Mouse (Mus musculus) thymus, postnatal 14 days (tissue): ENCODE measurements around the gene Thada.

ENCODE experiments used
- DNase-seq: peaks from one replicate; pipeline ENCODE4 v3.0.0; 2021

Thada gene

GRCm38 (mm10) chr17:84182311-84183271 lies 283.4 kb downstream of the Thada start:
- DNase-seq: peak; percentile 66

- DNase-seq: peak; percentile 82
These were observed 284.3 kb downstream of the Thada start for GRCm38 (mm10) chr17:84181502-84182310.

- DNase-seq: peak; percentile 94
These were observed 285.1 kb downstream of the Thada start for GRCm38 (mm10) chr17:84180715-84181501.

- DNase-seq: no peak
These were observed 286.0 kb downstream of the Thada start for GRCm38 (mm10) chr17:84179973-84180365.

GRCm38 (mm10) chr17:84179026-84179972 lies 286.7 kb downstream of the Thada start:
- DNase-seq: peak; percentile 58

- DNase-seq: peak; percentile 31
These were observed 288.5 kb downstream of the Thada start for GRCm38 (mm10) chr17:84177481-84177880.

GRCm38 (mm10) chr17:84176446-84176845 lies 289.6 kb downstream of the Thada start:
- DNase-seq: no peak

GRCm38 (mm10) chr17:84175196-84175595 lies 290.8 kb downstream of the Thada start:
- no peak for DNase-seq

- DNase-seq: peak; percentile 4
These were observed 298.6 kb downstream of the Thada start for GRCm38 (mm10) chr17:84167377-84167776.

- DNase-seq: peak; percentile 52
These were observed 299.7 kb downstream of the Thada start for GRCm38 (mm10) chr17:84166135-84166860.

- DNase-seq: peak; percentile 11
These were observed 300.3 kb downstream of the Thada start for GRCm38 (mm10) chr17:84165735-84166134.

GRCm38 (mm10) chr17:84164146-84164545 lies 301.9 kb downstream of the Thada start:
- peak; percentile 22 for DNase-seq

- DNase-seq: peak; percentile 61
These were observed 302.8 kb downstream of the Thada start for GRCm38 (mm10) chr17:84163066-84163785.

- peak; percentile 23 for DNase-seq
These were observed 303.7 kb downstream of the Thada start for GRCm38 (mm10) chr17:84162211-84162760.

GRCm38 (mm10) chr17:84161231-84161854 lies 304.7 kb downstream of the Thada start:
- peak; percentile 73 for DNase-seq

GRCm38 (mm10) chr17:84158891-84159290 lies 307.1 kb downstream of the Thada start:
- DNase-seq: peak; percentile 4

- peak; percentile 7 for DNase-seq
These were observed 307.6 kb downstream of the Thada start for GRCm38 (mm10) chr17:84158461-84158795.

- peak; percentile 22 for DNase-seq
These were observed 308.1 kb downstream of the Thada start for GRCm38 (mm10) chr17:84157743-84158460.
